Mouse (Mus musculus) Muller cell, postnatal 12 days (primary cell): Measurements from ENCODE around the gene Nod2.

Experiments used
- DNase-seq: peaks from one replicate; pipeline ENCODE4 v3.0.0-alpha.2; 2015; ENCODE audit errors: inconsistent ontology term

The Nod2 gene

DNA sequence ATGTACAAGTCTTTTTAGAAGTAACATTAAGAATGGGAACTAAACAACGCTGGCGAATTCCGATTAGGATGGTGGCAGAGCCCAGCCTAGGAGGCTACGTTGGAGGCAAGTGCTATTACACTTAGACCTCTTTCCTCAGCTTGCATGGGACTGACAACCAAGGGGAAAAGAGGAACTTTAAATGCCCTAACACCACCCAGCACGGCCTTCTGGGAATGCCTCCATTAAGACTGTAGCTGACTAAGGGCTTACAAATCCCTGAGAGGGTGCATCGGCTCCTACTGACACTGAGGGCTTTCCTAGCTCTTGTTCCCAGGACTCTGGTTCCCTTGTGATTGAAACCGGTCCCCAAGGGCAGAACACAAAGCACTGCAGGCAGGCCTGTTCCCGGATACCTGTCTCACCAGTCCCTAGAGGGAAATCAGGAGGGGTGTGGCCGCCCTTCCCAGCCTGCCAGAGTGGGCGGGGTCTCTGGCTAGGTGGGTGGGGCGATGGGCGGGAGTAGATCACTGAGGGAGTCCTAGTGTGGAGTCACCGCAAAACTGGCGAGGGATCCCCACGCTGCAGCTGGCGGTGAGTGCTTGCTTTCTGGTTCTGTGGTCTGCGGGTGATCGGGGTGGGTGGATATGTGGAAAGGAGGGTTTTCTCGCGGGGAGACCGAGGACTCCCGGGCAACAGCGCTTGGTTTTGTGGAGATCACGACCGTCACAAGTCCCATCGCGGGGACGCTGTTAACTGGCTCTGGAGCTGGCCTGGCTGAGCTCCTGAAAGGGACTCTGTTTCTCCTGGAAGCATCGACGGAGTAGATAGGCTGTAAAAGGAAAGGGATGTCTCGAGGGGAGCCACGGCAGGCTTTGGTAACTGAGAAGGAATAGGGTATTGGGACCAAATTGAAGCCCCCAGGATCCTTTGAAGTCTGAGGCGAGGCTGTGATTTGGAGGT is at the start of gene Nod2:
Gene Nod2, plus strand, starts transcription at position 479 of the 942 bp plus-strand sequence.
- peak; percentile 81 for DNase-seq

GRCm38 (mm10) chr8:88598578-88598977 is 48.5 kb upstream of the Nod2 start:
- no peak for DNase-seq

DNA sequence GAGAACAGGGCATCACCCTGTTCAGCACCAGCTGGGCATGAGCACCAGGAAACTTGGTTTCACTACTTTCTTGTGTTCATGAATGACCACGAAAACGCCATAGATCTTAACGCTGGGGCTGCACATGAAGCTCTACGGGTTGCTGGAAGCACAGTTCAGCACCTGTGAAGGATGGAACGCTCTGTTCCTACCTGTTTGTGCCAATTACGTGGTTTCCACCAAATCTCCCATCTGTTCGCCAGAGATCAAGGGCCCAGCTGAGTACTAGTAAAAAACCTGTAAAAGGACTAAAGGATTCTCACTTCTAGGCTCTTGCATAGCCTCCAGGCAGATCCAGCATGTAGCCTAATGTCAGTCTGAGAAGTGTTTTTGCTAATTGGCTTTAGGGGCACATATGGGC is 47.6 kb upstream of the Nod2 start:
- no peak for DNase-seq

- DNase-seq: peak; percentile 51
These were observed 43.6 kb upstream of the Nod2 start for GRCm38 (mm10) chr8:88603446-88603989.

DNA sequence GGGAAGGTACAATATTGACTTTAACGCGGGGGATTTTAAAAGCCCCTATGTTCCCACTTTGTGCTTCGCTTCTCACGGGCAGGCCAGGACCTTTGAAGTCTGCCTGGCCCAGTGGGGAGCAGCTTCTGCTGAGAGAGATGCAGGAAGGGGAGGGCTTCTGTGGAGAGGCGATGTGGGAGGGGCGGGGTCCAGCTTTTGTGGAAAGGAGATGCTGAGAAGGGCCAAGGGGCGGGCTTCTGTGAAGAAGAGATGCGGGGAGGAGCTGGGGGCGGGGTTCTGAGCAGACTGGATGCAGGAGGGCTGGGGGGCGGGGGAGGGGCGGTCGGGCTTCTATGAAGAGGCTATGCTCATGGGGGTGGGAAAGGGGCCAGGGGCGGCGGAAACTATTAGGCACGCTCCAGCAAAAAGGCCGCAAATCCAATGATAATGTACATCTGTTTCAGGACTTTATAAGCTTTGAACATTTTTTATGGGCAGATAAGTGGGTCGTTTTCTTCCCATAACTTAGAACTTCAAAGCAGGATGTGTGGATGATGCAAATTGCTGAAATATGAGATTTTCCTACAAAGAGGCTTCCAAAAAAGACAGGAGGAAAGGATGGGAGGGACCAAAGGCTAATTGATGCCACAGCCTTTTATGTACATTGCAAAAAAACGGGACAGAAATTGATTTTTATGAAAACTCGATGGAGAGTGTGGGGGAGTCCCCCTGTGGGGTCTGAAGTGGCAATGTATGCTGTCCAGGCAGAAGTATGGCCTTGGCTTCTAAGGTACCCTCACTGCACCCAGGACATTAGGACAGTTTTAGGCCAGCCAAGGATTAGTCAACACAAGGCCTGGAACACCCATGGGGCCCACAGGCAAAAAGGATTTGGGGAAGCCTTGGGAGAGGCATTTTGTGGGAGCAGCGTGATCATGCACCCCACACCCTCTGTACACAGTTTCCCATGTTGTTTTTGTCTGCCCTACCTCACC is 42.8 kb upstream of the Nod2 start:
- peak; percentile 92 for DNase-seq

GRCm38 (mm10) chr8:88605361-88606040 is 41.6 kb upstream of the Nod2 start:
- DNase-seq: no peak

DNA sequence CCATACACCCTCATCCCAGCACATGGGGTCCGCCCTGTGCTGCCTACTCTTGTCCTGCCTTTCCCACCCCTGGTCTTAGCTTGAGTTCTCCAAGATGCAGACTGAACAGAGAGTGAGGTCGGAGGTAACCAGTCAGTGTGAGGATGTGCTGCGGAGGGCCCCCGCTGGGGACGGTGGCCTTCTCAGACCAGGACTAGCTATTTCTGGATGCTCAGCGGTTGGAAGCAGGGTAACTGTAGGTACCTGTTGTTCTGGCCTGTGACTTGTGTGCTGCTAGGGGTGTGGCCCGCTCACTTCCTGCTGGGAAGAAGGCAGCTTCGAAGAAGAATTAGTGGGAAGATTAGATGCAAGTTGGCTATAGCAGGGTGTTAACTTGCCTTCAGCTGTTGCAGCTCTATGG is 38.1 kb upstream of the Nod2 start:
- DNase-seq: no peak

DNA sequence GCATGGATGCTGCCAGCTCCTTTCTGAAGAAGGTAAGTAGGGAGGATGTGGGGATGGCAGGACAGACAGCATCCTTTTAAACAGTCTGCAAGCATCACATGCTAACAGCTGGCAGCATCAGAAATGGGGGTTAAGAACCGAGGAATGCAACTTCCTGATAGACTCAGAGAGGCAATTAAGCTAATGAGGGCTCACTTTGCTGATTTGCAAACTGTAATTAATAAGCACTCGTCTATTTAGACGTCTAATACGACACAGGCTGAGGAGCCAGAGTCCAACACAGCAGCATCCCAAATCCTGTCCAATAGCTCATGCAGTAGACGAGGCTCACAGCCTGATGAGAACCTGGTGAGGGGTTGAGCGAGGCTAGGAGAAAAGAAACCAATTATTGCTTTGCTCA is 36.8 kb upstream of the Nod2 start:
- DNase-seq: peak; percentile 39

DNA sequence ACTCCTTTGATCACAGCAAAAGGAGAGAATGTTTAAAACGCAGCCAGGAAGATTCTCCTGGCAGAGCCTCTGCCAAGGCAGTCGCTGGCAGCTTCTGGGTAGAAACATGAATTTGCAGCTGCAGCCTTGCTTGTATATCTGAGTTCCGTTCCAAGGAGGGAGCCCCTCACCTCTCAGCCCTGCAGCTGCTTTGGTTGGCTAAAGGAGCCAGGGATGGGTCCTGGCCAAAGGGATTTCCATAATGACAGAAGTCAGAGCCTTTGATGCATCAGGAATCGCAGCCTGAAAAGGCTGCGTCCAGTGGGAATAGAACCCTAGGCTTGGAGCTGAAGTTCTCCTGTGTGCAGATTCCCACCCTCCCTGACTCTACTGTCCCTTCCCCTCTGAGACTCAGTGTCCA is 32.1 kb upstream of the Nod2 start:
- no peak for DNase-seq

DNA sequence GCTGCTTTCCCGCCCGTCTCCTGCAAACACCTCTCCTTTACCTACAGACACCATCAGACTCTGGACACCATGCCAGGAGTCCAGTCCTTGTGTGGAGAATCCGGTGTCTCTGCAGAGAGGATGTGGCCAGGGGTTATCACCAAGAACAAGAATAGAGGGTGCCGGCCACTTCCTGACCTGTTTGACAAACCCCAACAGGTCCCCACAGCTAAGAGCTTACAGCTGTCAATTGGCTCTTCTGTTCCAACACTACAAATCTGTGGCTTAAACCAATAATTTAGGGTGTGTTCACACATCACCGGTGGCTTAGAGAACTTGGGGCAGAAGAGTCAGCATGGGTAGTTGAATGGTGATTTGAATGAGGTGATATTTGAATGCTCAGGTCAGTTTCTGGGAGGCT is 28.5 kb upstream of the Nod2 start:
- no peak for DNase-seq

DNA sequence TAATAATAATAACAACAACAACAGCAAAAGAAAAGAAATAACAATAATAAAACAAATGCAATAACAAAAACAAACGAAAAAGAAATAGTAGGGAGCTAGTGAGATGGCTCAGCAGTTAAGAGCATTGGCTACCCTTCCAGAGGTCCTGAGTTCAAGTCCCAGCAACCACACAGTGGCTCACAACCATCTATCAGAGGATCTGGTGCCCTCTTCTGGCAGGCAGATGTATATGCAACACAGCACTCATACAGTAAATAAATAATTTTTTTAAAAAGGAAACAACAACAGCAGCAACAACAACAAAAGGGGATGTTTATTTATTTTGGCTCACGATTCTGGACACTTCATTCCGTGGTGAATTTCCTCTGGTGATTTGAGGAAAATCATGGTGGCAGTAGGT is 27.6 kb upstream of the Nod2 start:
- no peak for DNase-seq

DNA sequence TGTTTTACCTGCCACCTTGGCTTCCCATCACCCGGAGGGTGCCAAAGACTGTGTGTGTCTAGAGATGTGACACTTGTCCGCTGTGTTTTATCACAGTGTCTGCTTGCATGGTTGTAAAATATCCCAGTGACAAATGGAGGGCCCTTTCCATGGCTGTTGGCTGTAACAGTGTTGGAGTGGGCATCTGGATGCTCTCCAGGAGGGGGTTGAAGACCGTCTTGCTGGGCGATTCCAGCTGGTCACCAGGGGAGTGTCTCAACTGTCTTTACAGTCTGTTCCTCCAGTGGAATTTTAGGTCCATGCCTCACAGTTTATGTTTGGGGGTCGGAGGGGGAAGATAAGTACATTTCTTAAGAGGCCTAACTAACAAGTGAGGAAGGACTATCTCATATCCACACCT is 26.2 kb upstream of the Nod2 start:
- DNase-seq: no peak

DNA sequence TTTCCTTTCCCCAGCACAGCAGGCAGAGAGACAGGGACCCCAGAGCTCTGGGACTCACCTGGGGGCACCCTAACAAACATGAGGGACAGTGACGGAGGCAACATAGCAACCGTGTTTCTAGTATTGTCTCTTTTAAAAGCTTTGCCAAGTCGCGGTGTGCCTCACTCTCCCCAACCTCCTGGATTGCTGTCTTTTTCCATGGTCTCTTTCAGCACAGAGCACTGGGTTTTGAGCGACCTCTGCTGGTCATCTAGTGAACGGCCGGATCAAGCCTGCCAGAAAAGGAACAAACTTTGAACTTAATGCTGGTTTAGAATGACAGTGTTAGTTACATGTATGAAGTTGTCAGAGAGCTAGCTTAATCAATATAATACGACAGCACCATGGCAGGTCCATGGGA is 25.7 kb upstream of the Nod2 start:
- peak; percentile 50 for DNase-seq

GRCm38 (mm10) chr8:88623351-88623750 is 23.8 kb upstream of the Nod2 start:
- DNase-seq: no peak

DNA sequence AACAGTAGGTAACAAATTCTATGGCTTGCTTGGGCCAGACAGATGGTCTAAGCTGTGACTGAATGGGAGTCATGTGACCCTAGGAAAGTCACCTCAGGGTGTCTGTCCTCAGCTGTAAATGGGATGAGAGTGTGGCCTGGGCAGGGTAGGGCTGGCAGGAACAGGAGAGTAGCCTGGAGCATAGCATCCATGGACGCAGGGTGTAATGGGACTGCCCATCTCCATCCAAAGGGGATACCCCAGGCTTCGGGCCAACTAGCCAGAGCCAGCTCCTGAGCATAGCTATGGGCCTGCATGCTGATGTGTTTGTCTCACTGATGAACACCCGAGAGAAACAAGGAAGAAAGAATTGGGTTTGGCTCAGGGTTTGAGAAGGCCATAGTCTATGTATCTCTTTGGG is 22.8 kb upstream of the Nod2 start:
- no peak for DNase-seq

DNA sequence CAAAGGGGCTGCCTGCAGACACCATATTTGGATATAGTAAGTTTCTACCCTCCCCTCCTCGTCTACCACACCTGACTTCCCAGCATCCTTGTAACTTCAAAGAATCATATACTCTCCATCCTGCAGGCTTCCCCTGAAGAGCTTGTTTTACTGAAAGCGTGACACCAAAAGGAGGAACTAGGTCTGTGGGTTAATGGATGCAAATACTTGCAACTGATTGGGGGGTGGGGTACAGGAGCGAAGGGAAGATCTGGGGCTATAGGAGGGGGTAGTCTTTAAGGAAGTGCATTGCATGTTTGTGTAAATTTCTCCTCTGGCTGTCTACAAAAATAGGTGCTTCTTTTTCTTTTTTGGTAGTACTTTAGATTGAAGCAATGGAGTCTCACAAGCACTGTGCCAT is 20.7 kb upstream of the Nod2 start:
- no peak for DNase-seq

- DNase-seq: no peak
These were observed 20.2 kb upstream of the Nod2 start for GRCm38 (mm10) chr8:88626940-88627264.

GRCm38 (mm10) chr8:88627265-88627991 is 19.7 kb upstream of the Nod2 start:
- peak; percentile 89 for DNase-seq

GRCm38 (mm10) chr8:88628001-88628774 is 18.9 kb upstream of the Nod2 start:
- no peak for DNase-seq

DNA sequence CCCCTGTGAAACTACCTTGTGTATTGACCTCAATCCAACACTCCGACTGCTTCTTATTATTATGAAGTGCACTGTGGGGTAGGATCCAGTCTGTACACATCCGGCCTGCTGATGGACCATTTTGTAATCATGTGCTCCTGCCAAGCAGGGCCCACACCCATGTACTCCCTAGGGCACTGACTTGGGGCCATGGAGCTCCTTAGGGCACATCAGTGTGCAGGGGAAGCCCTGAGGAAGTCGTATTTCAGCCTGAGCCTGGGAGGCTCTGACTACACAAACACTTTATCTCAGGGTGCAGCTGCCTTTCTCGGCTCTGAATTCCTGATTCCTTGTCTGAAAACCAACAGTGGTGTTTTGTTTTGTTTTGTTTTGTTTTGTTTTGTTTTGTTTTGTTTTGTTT is 16.9 kb upstream of the Nod2 start:
- DNase-seq: no peak
